Mouse (Mus musculus): ENCODE results near the gene Prkar1b. TPM values are rescaled to one million over a fixed set of nuclear protein-coding genes. Genes with fewer than 3 reads are reported as not detected.

The Prkar1b gene
- total RNA-seq, 2 experiments from 2014 or later: 0.08 TPM; not detected in 1

- ATAC-seq (replicated peaks; ENCODE audit: low FRiP score, poor library complexity, severe bottlenecking): no peak
These were observed 34.9 kb downstream of the Prkar1b start for GRCm38 (mm10) chr5:139114876-139115275.

GRCm38 (mm10) chr5:139112418-139112817, 37.4 kb downstream of the Prkar1b start:
- no peak for ATAC-seq (replicated peaks; ENCODE audit: low FRiP score, poor library complexity, severe bottlenecking)

GRCm38 (mm10) chr5:139111991-139112390, 37.8 kb downstream of the Prkar1b start:
- no peak for ATAC-seq (replicated peaks; ENCODE audit: low FRiP score, poor library complexity, severe bottlenecking)

- ATAC-seq (replicated peaks; ENCODE audit: low FRiP score, poor library complexity, severe bottlenecking): no peak
These were observed 39.5 kb downstream of the Prkar1b start for GRCm38 (mm10) chr5:139110140-139110855.

GRCm38 (mm10) chr5:139107815-139108214, 42.0 kb downstream of the Prkar1b start:
- no peak for ATAC-seq (replicated peaks; ENCODE audit: low FRiP score, poor library complexity, severe bottlenecking)

GRCm38 (mm10) chr5:139101783-139102182, 48.0 kb downstream of the Prkar1b start:
- no peak for ATAC-seq (replicated peaks; ENCODE audit: low FRiP score, poor library complexity, severe bottlenecking)

GRCm38 (mm10) chr5:139098991-139099972, 50.5 kb downstream of the Prkar1b start:
- no peak for ATAC-seq (replicated peaks; ENCODE audit: low FRiP score, poor library complexity, severe bottlenecking)

GRCm38 (mm10) chr5:139095297-139096110, 54.3 kb downstream of the Prkar1b start:
- no peak for ATAC-seq (replicated peaks; ENCODE audit: low FRiP score, poor library complexity, severe bottlenecking)

- ATAC-seq (replicated peaks; ENCODE audit: low FRiP score, poor library complexity, severe bottlenecking): no peak
These were observed 56.3 kb downstream of the Prkar1b start for GRCm38 (mm10) chr5:139093534-139093933.

GRCm38 (mm10) chr5:139091713-139092112, 58.1 kb downstream of the Prkar1b start:
- ATAC-seq (replicated peaks; ENCODE audit: low FRiP score, poor library complexity, severe bottlenecking): no peak

GRCm38 (mm10) chr5:139090162-139090561, 59.6 kb downstream of the Prkar1b start:
- ATAC-seq (replicated peaks; ENCODE audit: low FRiP score, poor library complexity, severe bottlenecking): no peak

- peak; percentile 44; the same call in 1 of the 2 replicates for ATAC-seq (replicated peaks; ENCODE audit: low FRiP score, poor library complexity, severe bottlenecking)
These were observed 61.6 kb downstream of the Prkar1b start for GRCm38 (mm10) chr5:139088173-139088572.

- no peak for ATAC-seq (replicated peaks; ENCODE audit: low FRiP score, poor library complexity, severe bottlenecking)
These were observed 64.8 kb downstream of the Prkar1b start for GRCm38 (mm10) chr5:139084831-139085519.

- ATAC-seq (replicated peaks; ENCODE audit: low FRiP score, poor library complexity, severe bottlenecking): no peak
These were observed 65.5 kb downstream of the Prkar1b start for GRCm38 (mm10) chr5:139084302-139084701.

- no peak for ATAC-seq (replicated peaks; ENCODE audit: low FRiP score, poor library complexity, severe bottlenecking)
These were observed 66.0 kb downstream of the Prkar1b start for GRCm38 (mm10) chr5:139083841-139084240.

GRCm38 (mm10) chr5:139081370-139081769, 68.4 kb downstream of the Prkar1b start:
- ATAC-seq (replicated peaks; ENCODE audit: low FRiP score, poor library complexity, severe bottlenecking): no peak

- no peak for ATAC-seq (replicated peaks; ENCODE audit: low FRiP score, poor library complexity, severe bottlenecking)
These were observed 71.7 kb downstream of the Prkar1b start for GRCm38 (mm10) chr5:139078156-139078462.

- no peak for ATAC-seq (replicated peaks; ENCODE audit: low FRiP score, poor library complexity, severe bottlenecking)
These were observed 72.3 kb downstream of the Prkar1b start for GRCm38 (mm10) chr5:139077311-139078155.

- no peak for ATAC-seq (replicated peaks; ENCODE audit: low FRiP score, poor library complexity, severe bottlenecking)
These were observed 73.4 kb downstream of the Prkar1b start for GRCm38 (mm10) chr5:139076450-139076849.

Data from erythroid progenitor cell, adult 5-6 weeks (primary cell).